ENCODE assay signal across 16 mouse cellular contexts in genomic region chr17:84043102-84043501, GRCm38 (mm10).
DNase-seq lines count a peak whose midpoint lies in the region; ATAC-seq lines count a peak whose summit lies in the region.
"Had no signal": no experiment of that assay in that cellular context is flagged by ENCODE, and none has a peak within 500 bp of the region (broad histone marks: within the 10 kb centered on the region; RNA-seq: fewer than 3 reads in every experiment).

No protein-coding gene starts in this region.

- 68% methylated on average over 2 of the region's 2 CpGs for WGBS in embryonic facial prominence, embryonic 12.5 days
- 71% methylated on average over 2 of the region's 2 CpGs for WGBS in limb, embryonic 10.5 days
- WGBS in midbrain, embryonic 16.5 days: 97% methylated on average over 2 of the region's 2 CpGs

- H3K4me2 ChIP-seq in embryonic facial prominence, embryonic 12.5 days (replicated peaks): no peak overlapping the region
- H3K4me2 ChIP-seq in midbrain, embryonic 16.5 days (ENCODE audit: low read length): no peak overlapping the region
- H3K4me2 ChIP-seq: heart, embryonic 12.5 days; neural tube, embryonic 13.5 days had no signal

- no peaks in the 10 kb centered on the region for H3K27me3 ChIP-seq in embryonic facial prominence, embryonic 12.5 days
- H3K27me3 ChIP-seq in limb, embryonic 10.5 days (ENCODE audit: low read depth, poor library complexity, severe bottlenecking): no peaks in the 10 kb centered on the region
- H3K27me3 ChIP-seq in midbrain, embryonic 16.5 days (ENCODE audit: control insufficient read depth, insufficient read depth, low read depth, low read length): no peaks in the 10 kb centered on the region
- H3K27me3 ChIP-seq: heart, embryonic 12.5 days; neural tube, embryonic 13.5 days had no signal

- no peaks in the 10 kb centered on the region for H3K36me3 ChIP-seq in embryonic facial prominence, embryonic 12.5 days
- no peaks in the 10 kb centered on the region for H3K36me3 ChIP-seq in limb, embryonic 10.5 days
- H3K36me3 ChIP-seq in midbrain, embryonic 16.5 days (ENCODE audit: control insufficient read depth, insufficient read depth, low read length): no peaks in the 10 kb centered on the region
- H3K36me3 ChIP-seq: heart, embryonic 12.5 days; neural tube, embryonic 13.5 days had no signal

- H3K4me1 ChIP-seq in embryonic facial prominence, embryonic 12.5 days: peaks cover 28% of the 10 kb centered on the region
- peaks cover 43% of the 10 kb centered on the region for H3K4me1 ChIP-seq in limb, embryonic 10.5 days
- 0 out of 2 replicates have a peak, but pooled peaks cover 3% of the 10 kb centered on the region for H3K4me1 ChIP-seq in midbrain, embryonic 16.5 days (ENCODE audit: control insufficient read depth, insufficient read depth, low read length)

- H3K9ac ChIP-seq in embryonic facial prominence, embryonic 12.5 days: no peak overlapping the region
- H3K9ac ChIP-seq in midbrain, embryonic 16.5 days (ENCODE audit: low read depth, low read length): no peak overlapping the region
- H3K9ac ChIP-seq: heart, embryonic 12.5 days; liver, embryonic 14.5 days; neural tube, embryonic 13.5 days had no signal

- H3K27ac ChIP-seq in embryonic facial prominence, embryonic 12.5 days: peak overlapping the region; percentile 88; the same call in 1 of the 2 replicates
- H3K27ac ChIP-seq in limb, embryonic 10.5 days: peak overlapping the region; percentile 82
- no peak overlapping the region for H3K27ac ChIP-seq in midbrain, embryonic 16.5 days (ENCODE audit: low read length)
- H3K27ac ChIP-seq: liver, embryonic 14.5 days; neural tube, embryonic 13.5 days had no signal

- DNase-seq in heart, adult 11 months: peak; percentile 94
- DNase-seq in heart, adult 8-10 months (ENCODE audit: low spot score): no peak
- peak; percentile 69 for DNase-seq in 3134 (ENCODE audit: extremely low read depth, insufficient read length, low spot score)
- no peak for DNase-seq in limb, embryonic 10.5 days (ENCODE audit: low spot score)
- DNase-seq in thymus, postnatal 25 days: no peak
- no peak for DNase-seq in adrenal gland, adult 2 months
- DNase-seq: B cell, adult 2 months; cerebellum, adult 9-11 months; gastrocnemius, postnatal 25 days; heart, postnatal 36 days; right cerebral cortex, postnatal 25 days had no signal

- no peak overlapping the region for H3K4me3 ChIP-seq in embryonic facial prominence, embryonic 12.5 days
- no peak overlapping the region for H3K4me3 ChIP-seq in limb, embryonic 10.5 days
- H3K4me3 ChIP-seq in midbrain, embryonic 16.5 days (ENCODE audit: low read depth, low read length): no peak overlapping the region
- H3K4me3 ChIP-seq: heart, embryonic 12.5 days; neural tube, embryonic 13.5 days had no signal

- peaks cover 5% of the 10 kb centered on the region for H3K9me3 ChIP-seq in embryonic facial prominence, embryonic 12.5 days
- no peaks in the 10 kb centered on the region; the same call in 1 of the 2 replicates for H3K9me3 ChIP-seq in limb, embryonic 10.5 days (replicated peaks)
- no peaks in the 10 kb centered on the region; the same call in 1 of the 2 replicates for H3K9me3 ChIP-seq in midbrain, embryonic 16.5 days (replicated peaks; ENCODE audit: control insufficient read depth, low read length, poor library complexity, severe bottlenecking)

- ATAC-seq in embryonic facial prominence, embryonic 12.5 days (ENCODE audit: insufficient number of reproducible peaks, insufficient read depth, low FRiP score, low TSS enrichment): no peak
- ATAC-seq in midbrain, embryonic 16.5 days: no peak

Comparison
In these comparisons a context has a peak if more than half of its experiments do, and no peak if none do; other contexts are left out.
1. DNase-seq: peak in heart, adult 11 months (single experiment) and 3134 (single experiment); none in heart, adult 8-10 months (single experiment), limb, embryonic 10.5 days (single experiment), thymus, postnatal 25 days (single experiment) and adrenal gland, adult 2 months (single experiment).